Mouse (Mus musculus): ENCODE results near the gene Crybb1. TPM values are rescaled to one million over a fixed set of nuclear protein-coding genes. Genes with fewer than 3 reads are reported as not detected.

Crybb1 gene
- polyA plus RNA-seq, 1 experiment from 2014 or later: 1.9 TPM

- Histone ChIP-seq H3K27me3 (no peaks in the 10 kb centered on the region), H3K27ac (replicated peaks) (peak overlapping the region; percentile 90), H3K9ac (replicated peaks) (peak overlapping the region; percentile 61), H3K4me2 (replicated peaks) (no peak overlapping the region), H3K4me3 (no peak overlapping the region), H3K36me3 (peaks cover 45% of the 10 kb centered on the region), H3K4me1 (peaks cover 93% of the 10 kb centered on the region), H3K9me3 (no peaks in the 10 kb centered on the region)
- ATAC-seq (ENCODE audit: low FRiP score, low read depth): no peak
- 46% methylated on average over 22 of the region's 22 CpGs for WGBS
These were observed 38.6 kb upstream of the Crybb1 start for GRCm38 (mm10) chr5:112217031-112217430.

- Histone ChIP-seq H3K27ac (replicated peaks) (peak overlapping the region; percentile 90), H3K27me3 (no peaks in the 10 kb centered on the region), H3K9me3 (no peaks in the 10 kb centered on the region), H3K36me3 (peaks cover 60% of the 10 kb centered on the region), H3K9ac (replicated peaks) (0 out of 2 replicates have a peak overlapping the region, but pooled peaks have one; percentile 31), H3K4me1 (peaks cover 97% of the 10 kb centered on the region), H3K4me2 (replicated peaks) (no peak overlapping the region), H3K4me3 (no peak overlapping the region)
- 68% methylated on average over 4 of the region's 4 CpGs for WGBS
- no peak for ATAC-seq (ENCODE audit: low FRiP score, low read depth)
These were observed 36.9 kb upstream of the Crybb1 start for GRCm38 (mm10) chr5:112218679-112219078.

- H3K4me2 ChIP-seq (replicated peaks): no peak overlapping the region
- peaks cover 96% of the 10 kb centered on the region for H3K4me1 ChIP-seq
- H3K4me3 ChIP-seq: no peak overlapping the region
- peak overlapping the region; percentile 90 for H3K27ac ChIP-seq (replicated peaks)
- H3K9me3 ChIP-seq: no peaks in the 10 kb centered on the region
- H3K9ac ChIP-seq (replicated peaks): peak overlapping the region; percentile 31; the same call in 1 of the 2 replicates
- ATAC-seq (ENCODE audit: low FRiP score, low read depth): no peak
- 36% methylated on average over 1 of the region's 1 CpGs for WGBS
- H3K36me3 ChIP-seq: peaks cover 66% of the 10 kb centered on the region
- H3K27me3 ChIP-seq: no peaks in the 10 kb centered on the region
These were observed 36.2 kb upstream of the Crybb1 start for GRCm38 (mm10) chr5:112219398-112219797.

- peaks cover 96% of the 10 kb centered on the region for H3K4me1 ChIP-seq
- no peak overlapping the region for H3K4me3 ChIP-seq
- H3K4me2 ChIP-seq (replicated peaks): 0 out of 2 replicates have a peak overlapping the region, but pooled peaks have one; percentile 21
- H3K36me3 ChIP-seq: peaks cover 73% of the 10 kb centered on the region
- 89% methylated on average over 8 of the region's 8 CpGs for WGBS
- H3K9me3 ChIP-seq: no peaks in the 10 kb centered on the region
- peak overlapping the region; percentile 90 for H3K27ac ChIP-seq (replicated peaks)
- H3K9ac ChIP-seq (replicated peaks): peak overlapping the region; percentile 31; the same call in 1 of the 2 replicates
- no peaks in the 10 kb centered on the region for H3K27me3 ChIP-seq
- no peak for ATAC-seq (ENCODE audit: low FRiP score, low read depth)
These were observed 35.4 kb upstream of the Crybb1 start for GRCm38 (mm10) chr5:112220203-112220602.

- H3K9me3 ChIP-seq: no peaks in the 10 kb centered on the region
- 13% methylated on average over 6 of the region's 6 CpGs for WGBS
- peak overlapping the region; percentile 97 for H3K9ac ChIP-seq (replicated peaks)
- peak overlapping the region; percentile 99 for H3K27ac ChIP-seq (replicated peaks)
- peaks cover 42% of the 10 kb centered on the region for H3K36me3 ChIP-seq
- peaks cover 73% of the 10 kb centered on the region for H3K4me1 ChIP-seq
- H3K4me2 ChIP-seq (replicated peaks): peak overlapping the region; percentile 89
- peak; percentile 27; the same call in 1 of the 2 replicates for ATAC-seq (ENCODE audit: low FRiP score, low read depth)
- H3K4me3 ChIP-seq: peak overlapping the region; percentile 82
- H3K27me3 ChIP-seq: peaks cover 6% of the 10 kb centered on the region; the same call in 1 of the 2 replicates
These were observed 30.0 kb upstream of the Crybb1 start for GRCm38 (mm10) chr5:112225591-112225990.

- WGBS: 2% methylated on average over 30 of the region's 30 CpGs
- Histone ChIP-seq H3K9ac (replicated peaks) (peak overlapping the region; percentile 97), H3K4me1 (peaks cover 59% of the 10 kb centered on the region), H3K27me3 (peaks cover 6% of the 10 kb centered on the region; the same call in 1 of the 2 replicates), H3K9me3 (no peaks in the 10 kb centered on the region), H3K4me3 (peak overlapping the region; percentile 82), H3K27ac (replicated peaks) (peak overlapping the region; percentile 99), H3K4me2 (replicated peaks) (peak overlapping the region; percentile 89), H3K36me3 (peaks cover 27% of the 10 kb centered on the region)
- ATAC-seq (ENCODE audit: low FRiP score, low read depth): no peak
These were observed 28.3 kb upstream of the Crybb1 start for GRCm38 (mm10) chr5:112227354-112227753.

GRCm38 (mm10) chr5:112227898-112228239, 27.7 kb upstream of the Crybb1 start:
- Histone ChIP-seq H3K27me3 (peaks cover 6% of the 10 kb centered on the region; the same call in 1 of the 2 replicates), H3K9ac (replicated peaks) (peak overlapping the region; percentile 97), H3K27ac (replicated peaks) (peak overlapping the region; percentile 99), H3K4me3 (peak overlapping the region; percentile 82), H3K36me3 (peaks cover 21% of the 10 kb centered on the region), H3K4me1 (peaks cover 54% of the 10 kb centered on the region), H3K9me3 (no peaks in the 10 kb centered on the region), H3K4me2 (replicated peaks) (peak overlapping the region; percentile 89)
- under 1% methylated on average over 13 of the region's 13 CpGs for WGBS
- ATAC-seq (ENCODE audit: low FRiP score, low read depth): no peak

- Histone ChIP-seq H3K36me3 (peaks cover 15% of the 10 kb centered on the region), H3K9me3 (no peaks in the 10 kb centered on the region), H3K27ac (replicated peaks) (peak overlapping the region; percentile 99), H3K4me1 (peaks cover 48% of the 10 kb centered on the region), H3K4me2 (replicated peaks) (peak overlapping the region; percentile 89), H3K4me3 (peak overlapping the region; percentile 82), H3K9ac (replicated peaks) (peak overlapping the region; percentile 97), H3K27me3 (peaks cover 6% of the 10 kb centered on the region; the same call in 1 of the 2 replicates)
- peak; percentile 86 for ATAC-seq (ENCODE audit: low FRiP score, low read depth)
- WGBS: under 1% methylated on average over 56 of the region's 57 CpGs
These were observed 27.2 kb upstream of the Crybb1 start for GRCm38 (mm10) chr5:112228240-112229076.

GRCm38 (mm10) chr5:112235806-112236205, 19.8 kb upstream of the Crybb1 start:
- ATAC-seq (ENCODE audit: low FRiP score, low read depth): no peak
- H3K9ac ChIP-seq (replicated peaks): no peak overlapping the region
- H3K9me3 ChIP-seq: no peaks in the 10 kb centered on the region
- H3K36me3 ChIP-seq: no peaks in the 10 kb centered on the region
- no peak overlapping the region for H3K4me2 ChIP-seq (replicated peaks)
- H3K4me1 ChIP-seq: peaks cover 50% of the 10 kb centered on the region
- H3K27me3 ChIP-seq: no peaks in the 10 kb centered on the region
- peak overlapping the region; percentile 98 for H3K27ac ChIP-seq (replicated peaks)
- WGBS: 63% methylated on average over 5 of the region's 5 CpGs
- H3K4me3 ChIP-seq: no peak overlapping the region

GRCm38 (mm10) chr5:112236631-112237030, 19.0 kb upstream of the Crybb1 start:
- Histone ChIP-seq H3K9me3 (no peaks in the 10 kb centered on the region), H3K9ac (replicated peaks) (peak overlapping the region; percentile 65), H3K4me2 (replicated peaks) (peak overlapping the region; percentile 45), H3K36me3 (no peaks in the 10 kb centered on the region), H3K27me3 (no peaks in the 10 kb centered on the region), H3K27ac (replicated peaks) (peak overlapping the region; percentile 98), H3K4me3 (peak overlapping the region; percentile 25), H3K4me1 (peaks cover 50% of the 10 kb centered on the region)
- no peak for ATAC-seq (ENCODE audit: low FRiP score, low read depth)
- 51% methylated on average over 2 of the region's 2 CpGs for WGBS

- H3K4me3 ChIP-seq: peak overlapping the region; percentile 25
These were observed 18.2 kb upstream of the Crybb1 start for GRCm38 (mm10) chr5:112237439-112237838.

GRCm38 (mm10) chr5:112237866-112238570, 17.6 kb upstream of the Crybb1 start:
- no peaks in the 10 kb centered on the region for H3K9me3 ChIP-seq
- H3K9ac ChIP-seq (replicated peaks): peak overlapping the region; percentile 65
- peaks cover 53% of the 10 kb centered on the region for H3K4me1 ChIP-seq
- 37% methylated on average over 9 of the region's 9 CpGs for WGBS
- no peaks in the 10 kb centered on the region for H3K27me3 ChIP-seq
- H3K27ac ChIP-seq (replicated peaks): peak overlapping the region; percentile 98
- H3K4me3 ChIP-seq: peak overlapping the region; percentile 25
- ATAC-seq (ENCODE audit: low FRiP score, low read depth): peak; percentile 35; the same call in 1 of the 2 replicates
- peak overlapping the region; percentile 45 for H3K4me2 ChIP-seq (replicated peaks)
- H3K36me3 ChIP-seq: no peaks in the 10 kb centered on the region

More at GRCm38 (mm10) chr5:112237439-112237838, 18.2 kb upstream of the Crybb1 start:
- H3K27me3 ChIP-seq: no peaks in the 10 kb centered on the region
- 2% methylated on average over 16 of the region's 16 CpGs for WGBS
- peaks cover 53% of the 10 kb centered on the region for H3K4me1 ChIP-seq
- no peaks in the 10 kb centered on the region for H3K9me3 ChIP-seq
- peak overlapping the region; percentile 98 for H3K27ac ChIP-seq (replicated peaks)
- H3K36me3 ChIP-seq: no peaks in the 10 kb centered on the region
- peak overlapping the region; percentile 65 for H3K9ac ChIP-seq (replicated peaks)
- H3K4me2 ChIP-seq (replicated peaks): peak overlapping the region; percentile 45
- peak; percentile 87 for ATAC-seq (ENCODE audit: low FRiP score, low read depth)

Measured in midbrain, embryonic 12.5 days (tissue).